Mouse (Mus musculus) MEL (cell line): ENCODE data around the gene Epb41. TPM values are rescaled to one million over a fixed set of nuclear protein-coding genes. Genes with fewer than 3 reads are reported as not detected.

Experiments used
- DNase-seq: peaks from one replicate; pipeline ENCODE4 v3.0.0; 2011; ENCODE audit warnings: low read depth, low spot score
- H3K27ac ChIP-seq: 2 replicates; pipeline ENCODE4 v1.5.1; 2012; ENCODE audit warnings: low read depth, mild to moderate bottlenecking, control low read depth, low read length, moderate library complexity; ENCODE audit not compliant: control insufficient read depth
- H3K27me3 ChIP-seq, 2 experiments: fragments of 150-350 bp in 1 of 2; sonication (generic) in 1 of 2; 2 replicates each; pipeline ENCODE4 v1.6.1; 2012; ENCODE audit warnings: low read length in 2 of 2, mild to moderate bottlenecking in 2 of 2, improper control_type of control experiment in 1 of 2, moderate library complexity in 1 of 2; ENCODE audit not compliant: insufficient read depth in 2 of 2, control insufficient read depth in 1 of 2
- H3K36me3 ChIP-seq, 2 experiments: 2 replicates each; pipeline ENCODE4 v1.6.1; 2012 to 2014; ENCODE audit warnings: low read length in 2 of 2, improper control_type of control experiment in 1 of 2, inconsistent platforms in 1 of 2, mild to moderate bottlenecking in 1 of 2; ENCODE audit not compliant: insufficient read depth in 2 of 2, control insufficient read depth in 1 of 2
- H3K4me1 ChIP-seq, 2 experiments: fragments of 150-350 bp in 1 of 2; sonication (generic) in 1 of 2; 2 replicates each; pipeline ENCODE4 v1.6.1; 2012; ENCODE audit warnings: low read length in 2 of 2, improper control_type of control experiment in 1 of 2, mild to moderate bottlenecking in 1 of 2; ENCODE audit not compliant: insufficient read depth in 2 of 2, control insufficient read depth in 1 of 2
- H3K4me3 ChIP-seq, 2 experiments: fragments of 150-350 bp in 1 of 2; sonication (generic) in 1 of 2; 2 replicates each; pipeline ENCODE4 v1.5.1; 2012; ENCODE audit warnings: low read depth in 2 of 2, low read length in 2 of 2, mild to moderate bottlenecking in 2 of 2, moderate library complexity in 2 of 2, control low read depth in 1 of 2, improper control_type of control experiment in 1 of 2; ENCODE audit not compliant: control insufficient read depth in 1 of 2, insufficient read depth in 1 of 2
- H3K79me2 ChIP-seq: 2 replicates; pipeline ENCODE4 v1.6.1; 2012; ENCODE audit warnings: mild to moderate bottlenecking, low read length, moderate library complexity; ENCODE audit not compliant: control insufficient read depth, poor library complexity, insufficient read depth
- H3K9ac ChIP-seq: 2 replicates; pipeline ENCODE4 v1.6.1; 2012; ENCODE audit warnings: low read depth, mild to moderate bottlenecking, control low read depth, low read length, moderate library complexity; ENCODE audit not compliant: control insufficient read depth, poor library complexity, severe bottlenecking
- H3K9me3 ChIP-seq: fragments of 150-350 bp; sonication (generic); replicated peaks from 2 replicates; pipeline ENCODE4 v1.6.1; 2012; ENCODE audit warnings: mild to moderate bottlenecking, low read length, improper control_type of control experiment, moderate library complexity; ENCODE audit not compliant: insufficient read depth
- BHLHE40 ChIP-seq: IDR thresholded peaks from 2 replicates; pipeline ENCODE4 v1.6.1; 2012; ENCODE audit warnings: low read depth, mild to moderate bottlenecking, inconsistent platforms, low read length, improper control_type of control experiment, borderline replicate concordance
- CTCF ChIP-seq, 3 experiments: IDR thresholded peaks in 2 of 3; conservative IDR thresholded peaks in 1 of 3; 2 replicates each; pipeline ENCODE4 v1.5.1; 2011 to 2012; ENCODE audit warnings: low read length in 3 of 3, low read depth in 2 of 3, mild to moderate bottlenecking in 2 of 3, improper control_type of control experiment in 1 of 3, inconsistent platforms in 1 of 3, mixed read lengths in 1 of 3, moderate library complexity in 1 of 3; ENCODE audit not compliant: control insufficient read depth in 1 of 3, insufficient read depth in 1 of 3, poor library complexity in 1 of 3, severe bottlenecking in 1 of 3
- EP300 ChIP-seq, 2 experiments: IDR thresholded peaks; 2 replicates each; pipeline ENCODE4 v1.6.1; 2011; ENCODE audit warnings: improper control_type of control experiment in 2 of 2, low read length in 2 of 2, low read depth in 1 of 2, mild to moderate bottlenecking in 1 of 2
- ETS1 ChIP-seq: IDR thresholded peaks from 2 replicates; pipeline ENCODE4 v1.6.1; 2012; ENCODE audit warnings: low read depth, mild to moderate bottlenecking, inconsistent platforms, low read length, improper control_type of control experiment, moderate library complexity
- HCFC1 ChIP-seq: IDR thresholded peaks from 2 replicates; pipeline ENCODE4 v1.6.1; 2012; ENCODE audit warnings: low read depth, mild to moderate bottlenecking, inconsistent platforms, low read length, improper control_type of control experiment, moderate library complexity
- MAFK ChIP-seq: IDR thresholded peaks from 2 replicates; pipeline ENCODE4 v1.6.1; 2011; ENCODE audit warnings: low read depth, mild to moderate bottlenecking, low read length, improper control_type of control experiment, borderline replicate concordance
- MAX ChIP-seq: IDR thresholded peaks from 2 replicates; pipeline ENCODE4 v1.6.1; 2011; ENCODE audit warnings: low read length, improper control_type of control experiment
- MEF2A ChIP-seq: IDR thresholded peaks from 2 replicates; pipeline ENCODE4 v1.6.1; 2014; ENCODE audit warnings: low read depth, mild to moderate bottlenecking, inconsistent platforms, low read length, improper control_type of control experiment; ENCODE audit not compliant: poor library complexity, insufficient replicate concordance, severe bottlenecking; ENCODE audit errors: extremely low read depth
- NELFE ChIP-seq: IDR thresholded peaks from 2 replicates; pipeline ENCODE4 v1.6.1; 2011; ENCODE audit warnings: low read depth, low read length, improper control_type of control experiment
- SIN3A ChIP-seq: IDR thresholded peaks from 2 replicates; pipeline ENCODE4 v1.6.1; 2012; ENCODE audit warnings: low read length, improper control_type of control experiment, inconsistent platforms
- UBTF ChIP-seq: IDR thresholded peaks from 2 replicates; pipeline ENCODE4 v1.6.1; 2012; ENCODE audit warnings: low read depth, mild to moderate bottlenecking, inconsistent platforms, low read length, improper control_type of control experiment, moderate library complexity, borderline replicate concordance; ENCODE audit not compliant: insufficient read depth
- USF1 ChIP-seq: IDR thresholded peaks from 2 replicates; pipeline ENCODE4 v1.6.1; 2014; ENCODE audit warnings: low read depth, mild to moderate bottlenecking, inconsistent platforms, low read length, improper control_type of control experiment, moderate library complexity
- USF2 ChIP-seq, 2 experiments: IDR thresholded peaks; 2 replicates each; pipeline ENCODE4 v1.6.1; 2011 to 2012; ENCODE audit warnings: improper control_type of control experiment in 2 of 2, low read length in 2 of 2, borderline replicate concordance in 1 of 2, inconsistent platforms in 1 of 2, low read depth in 1 of 2, mild to moderate bottlenecking in 1 of 2; ENCODE audit not compliant: insufficient read depth in 1 of 2
- ZMIZ1 ChIP-seq: IDR thresholded peaks from 2 replicates; pipeline ENCODE4 v1.6.1; 2012; ENCODE audit warnings: low read depth, mild to moderate bottlenecking, inconsistent platforms, low read length, improper control_type of control experiment, moderate library complexity
- ZNF384 ChIP-seq: IDR thresholded peaks from 2 replicates; pipeline ENCODE4 v1.6.1; 2012; ENCODE audit warnings: low read depth, mild to moderate bottlenecking, inconsistent platforms, low read length, improper control_type of control experiment
- polyA plus RNA-seq, 2 experiments: library from polyadenylated mRNA; stranded (reverse) in 1 of 2; unstranded in 1 of 2; fragments of >175 nt in 1 of 2; fragments of >200 nt in 1 of 2; gene quantifications; 2 replicates each; pipeline versions ENCODE4 v1.2.1 to v1.2.4; 2012; ENCODE audit warnings: low replicate concordance in 2 of 2, low read depth in 1 of 2; ENCODE audit not compliant: insufficient read length in 2 of 2, insufficient read depth in 1 of 2, missing spikeins in 1 of 2
- total RNA-seq: library from RNA; depleted of rRNA; stranded (reverse); fragments of 300-350 nt; gene quantifications from 2 replicates; pipeline ENCODE4 v1.2.3, GENCODE M21; 2012

Gene Epb41
- total and polyA plus RNA-seq, 3 experiments: 36.5 to 115 (median 44.3) TPM

- TF ChIP-seq MAFK: peak; percentile 89
- no peak; the same call in 1 of the 2 replicates for TF ChIP-seq MAX
- no peak for TF ChIP-seq USF2 (IDR thresholded peaks at IDR 0.05; ENCODE audit: borderline replicate concordance in 1 of 2, insufficient read depth in 1 of 2, low read depth in 1 of 2, low read length in 2 of 2)
- TF ChIP-seq SIN3A: peak; percentile 86
- TF ChIP-seq UBTF: 0 out of 2 replicates have a peak, but pooled peaks have one; percentile 26
- peak; percentile 40; the same call in 1 of the 2 replicates for TF ChIP-seq NELFE
- TF ChIP-seq ETS1: peak; percentile 99
- 0 out of 2 replicates have a peak, but pooled peaks have one; percentile 61 for TF ChIP-seq MEF2A
- peak; percentile 21; the same call in 1 of the 2 replicates for TF ChIP-seq ZNF384
- peak; percentile 80 for TF ChIP-seq ZMIZ1
- TF ChIP-seq EP300 (IDR thresholded peaks at IDR 0.05; ENCODE audit: low read depth in 1 of 2, low read length in 2 of 2): peak; percentile 83 to 96
- TF ChIP-seq BHLHE40: peak; percentile 72; the same call in 1 of the 2 replicates
- peak; percentile 75 for TF ChIP-seq HCFC1
Measured at GRCm38 (mm10) chr4:132076480-132077405, 1.6 kb upstream of the Epb41 start (continued).

GRCm38 (mm10) chr4:132075796-132076195 is 675 bp upstream of the Epb41 start:
- Histone ChIP-seq H3K9ac (peak overlapping the region; percentile 76), H3K36me3 (peaks cover 0 to 24% of the 10 kb centered on the region in 2 experiments; a peak in 2 of 4 replicates), H3K27me3 (no peaks in the 10 kb centered on the region), H3K4me3 (peak overlapping the region; percentile 36 to 46), H3K79me2 (peaks cover 38% of the 10 kb centered on the region), H3K4me1 (peaks cover 9 to 33% of the 10 kb centered on the region in 2 experiments), H3K27ac (peak overlapping the region; percentile 100), H3K9me3 (no peaks in the 10 kb centered on the region)
- no peak for DNase-seq
- TF ChIP-seq EP300 (IDR thresholded peaks at IDR 0.05; ENCODE audit: low read depth in 1 of 2, low read length in 2 of 2) (peak in 1 of 2 experiments; percentile 34; a peak in 1 of 4 replicates), CTCF (IDR thresholded peaks at IDR 0.05 in 2 of 3, conservative IDR thresholded peaks at IDR 0.05 in 1 of 3; ENCODE audit: control insufficient read depth in 1 of 3, insufficient read depth in 1 of 3, low read depth in 2 of 3, low read length in 3 of 3, poor library complexity in 1 of 3, severe bottlenecking in 1 of 3) (no peak), USF1 (no peak)
